Mouse (Mus musculus) forebrain, embryonic 13.5 days (tissue): ENCODE measurements at regions not wholly inside any gene's neighbourhood (a gene's known extent, or its start where the extent isn't known, plus 50 kb on each side); places are given as distances from the start of the nearest gene placed in this dataset.

Source experiments
- ATAC-seq: fragments of 200-750 bp; cut with Nextera tagmentation; 2 replicates; pipeline ENCODE4 v1.8.0; 2017
- H3K27ac ChIP-seq: fragments of 300-500 bp; sonication (generic); 2 replicates; pipeline ENCODE4 v1.5.1; 2015; ENCODE audit warnings: inconsistent platforms, mild to moderate bottlenecking, moderate library complexity
- H3K27me3 ChIP-seq: fragments of 300-500 bp; sonication (generic); 2 replicates; pipeline ENCODE4 v1.6.1; 2015; ENCODE audit warnings: mild to moderate bottlenecking, inconsistent platforms
- H3K36me3 ChIP-seq: fragments of 300-500 bp; sonication (generic); 2 replicates; pipeline ENCODE4 v1.6.1; 2015; ENCODE audit warnings: mild to moderate bottlenecking, inconsistent platforms; ENCODE audit not compliant: poor library complexity, severe bottlenecking
- H3K4me1 ChIP-seq: fragments of 300-500 bp; sonication (generic); 2 replicates; pipeline ENCODE4 v1.6.1; 2015; ENCODE audit warnings: inconsistent platforms
- H3K4me2 ChIP-seq: fragments of 300-500 bp; sonication (generic); 2 replicates; pipeline ENCODE4 v1.6.1; 2015; ENCODE audit warnings: inconsistent platforms, mild to moderate bottlenecking, moderate library complexity
- H3K4me3 ChIP-seq: fragments of 300-500 bp; sonication (generic); 2 replicates; pipeline ENCODE4 v1.5.1; 2015; ENCODE audit warnings: mild to moderate bottlenecking, inconsistent platforms
- H3K9ac ChIP-seq: fragments of 300-500 bp; sonication (generic); 2 replicates; pipeline ENCODE4 v1.6.1; 2015; ENCODE audit warnings: mild to moderate bottlenecking, inconsistent platforms
- H3K9me3 ChIP-seq: fragments of 300-500 bp; sonication (generic); replicated peaks from 2 replicates; pipeline ENCODE4 v1.6.1; 2016; ENCODE audit warnings: inconsistent platforms
- WGBS: fragments of 180-500 bp; shearing (Covaris S2); methylation state at CpG from one replicate; pipeline ENCODE4 v1.1.7; 2015; 5-methylcytosine and 5-hydroxymethylcytosine counted together

- no peak for ATAC-seq
- Histone ChIP-seq H3K4me2 (no peak overlapping the region), H3K4me3 (no peak overlapping the region), H3K27me3 (no peaks in the 10 kb centered on the region), H3K36me3 (no peaks in the 10 kb centered on the region), H3K9ac (no peak overlapping the region), H3K4me1 (peaks cover 11% of the 10 kb centered on the region; the same call in 1 of the 2 replicates), H3K9me3 (no peaks in the 10 kb centered on the region), H3K27ac (no peak overlapping the region)
- 89% methylated on average over 7 of the region's 7 CpGs for WGBS
These were observed 95.6 kb downstream of the 1700020N01Rik start for GRCm38 (mm10) chr10:21688513-21688912.

DNA sequence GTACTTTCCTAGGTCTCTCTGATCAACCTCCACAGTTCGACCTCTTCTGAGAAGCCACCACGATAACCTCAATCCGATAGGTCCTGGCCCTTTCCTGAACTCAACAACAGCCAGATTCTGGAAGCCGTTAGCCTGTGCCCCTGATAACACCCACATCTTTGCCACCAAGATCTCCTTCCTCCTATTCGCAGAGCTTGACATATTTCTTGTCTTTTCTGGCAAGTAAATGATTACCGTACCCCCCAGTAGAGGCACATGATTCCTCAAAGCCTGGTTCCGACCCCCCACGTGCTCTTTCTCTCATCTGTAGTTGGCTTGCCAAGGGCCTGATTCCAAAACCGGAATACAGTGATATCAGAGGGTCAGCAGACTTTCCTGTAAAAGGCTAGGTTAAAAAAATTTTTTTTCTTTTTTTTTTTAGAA is 96.9 kb downstream of the 1700020N01Rik start:
- Histone ChIP-seq H3K4me1 (peaks cover 8% of the 10 kb centered on the region; the same call in 1 of the 2 replicates), H3K27me3 (no peaks in the 10 kb centered on the region), H3K9me3 (no peaks in the 10 kb centered on the region), H3K9ac (no peak overlapping the region), H3K27ac (no peak overlapping the region), H3K4me3 (no peak overlapping the region), H3K4me2 (no peak overlapping the region), H3K36me3 (no peaks in the 10 kb centered on the region)
- 94% methylated on average over 9 of the region's 9 CpGs for WGBS
- no peak for ATAC-seq

DNA sequence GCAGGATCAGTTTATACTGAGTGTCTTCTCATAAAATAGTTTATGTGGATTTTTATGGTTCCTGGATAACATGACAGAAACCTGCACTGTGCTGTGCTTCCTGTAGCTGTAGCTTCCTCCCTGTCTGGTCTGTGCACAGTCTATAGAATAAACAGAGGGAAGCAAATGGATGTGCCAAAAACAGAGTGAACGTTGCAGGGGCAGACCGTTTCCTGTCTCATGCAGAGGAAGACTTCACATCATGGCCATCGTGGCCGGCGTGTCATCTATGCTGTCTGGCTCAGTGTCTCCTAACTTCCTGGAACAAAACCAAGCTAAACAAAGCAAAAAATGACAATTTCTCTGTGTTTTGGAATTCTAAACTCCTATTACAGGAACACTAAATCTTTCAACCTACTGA is 102.2 kb downstream of the 1700020N01Rik start:
- Histone ChIP-seq H3K36me3 (no peaks in the 10 kb centered on the region), H3K27ac (no peak overlapping the region), H3K9ac (no peak overlapping the region), H3K9me3 (no peaks in the 10 kb centered on the region), H3K27me3 (no peaks in the 10 kb centered on the region), H3K4me3 (no peak overlapping the region), H3K4me1 (no peaks in the 10 kb centered on the region), H3K4me2 (no peak overlapping the region)
- WGBS: 89% methylated on average over 5 of the region's 5 CpGs
- no peak for ATAC-seq

DNA sequence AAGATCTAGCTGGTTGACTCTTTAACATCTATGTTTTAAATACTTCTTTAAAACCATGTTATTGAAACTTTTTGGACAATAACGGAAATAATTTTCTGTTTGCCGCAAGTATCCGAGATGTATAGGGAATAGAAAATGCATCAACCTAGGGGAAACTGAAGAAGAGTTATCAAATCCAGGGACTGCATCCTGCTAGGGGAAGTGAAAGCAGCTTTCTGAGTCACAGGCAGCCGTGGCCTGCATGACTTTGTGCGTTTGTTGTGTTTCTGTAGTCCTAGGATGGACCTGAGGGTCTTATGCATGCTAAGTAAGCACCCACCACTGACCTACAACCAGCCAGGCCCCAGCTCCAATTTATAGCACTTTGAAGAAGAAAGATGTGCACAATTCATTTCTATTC is 103.7 kb downstream of the 1700020N01Rik start:
- Histone ChIP-seq H3K27ac (no peak overlapping the region), H3K4me3 (no peak overlapping the region), H3K36me3 (no peaks in the 10 kb centered on the region), H3K27me3 (no peaks in the 10 kb centered on the region), H3K4me1 (peaks cover 2% of the 10 kb centered on the region; the same call in 1 of the 2 replicates), H3K9ac (no peak overlapping the region), H3K4me2 (no peak overlapping the region), H3K9me3 (no peaks in the 10 kb centered on the region)
- 90% methylated on average over 5 of the region's 5 CpGs for WGBS
- no peak for ATAC-seq

- no peaks in the 10 kb centered on the region for H3K27me3 ChIP-seq
- no peak for ATAC-seq
- H3K9me3 ChIP-seq: no peaks in the 10 kb centered on the region
- H3K36me3 ChIP-seq: no peaks in the 10 kb centered on the region
- H3K27ac ChIP-seq: no peak overlapping the region
- WGBS: 26% methylated on average over 3 of the region's 3 CpGs
- H3K9ac ChIP-seq: no peak overlapping the region
- H3K4me3 ChIP-seq: no peak overlapping the region
- H3K4me1 ChIP-seq: peaks cover 4% of the 10 kb centered on the region; the same call in 1 of the 2 replicates
- H3K4me2 ChIP-seq: no peak overlapping the region
These were observed 108.6 kb downstream of the 1700020N01Rik start for GRCm38 (mm10) chr10:21701580-21701979.

GRCm38 (mm10) chr10:21702134-21702533 is 109.2 kb downstream of the 1700020N01Rik start:
- peaks cover 4% of the 10 kb centered on the region; the same call in 1 of the 2 replicates for H3K4me1 ChIP-seq
- no peak overlapping the region for H3K4me3 ChIP-seq
- H3K27me3 ChIP-seq: no peaks in the 10 kb centered on the region
- H3K9ac ChIP-seq: no peak overlapping the region
- ATAC-seq: no peak
- no peaks in the 10 kb centered on the region for H3K9me3 ChIP-seq
- WGBS: 74% methylated on average over 1 of the region's 1 CpGs
- no peak overlapping the region for H3K27ac ChIP-seq
- no peak overlapping the region for H3K4me2 ChIP-seq
- no peaks in the 10 kb centered on the region for H3K36me3 ChIP-seq

DNA sequence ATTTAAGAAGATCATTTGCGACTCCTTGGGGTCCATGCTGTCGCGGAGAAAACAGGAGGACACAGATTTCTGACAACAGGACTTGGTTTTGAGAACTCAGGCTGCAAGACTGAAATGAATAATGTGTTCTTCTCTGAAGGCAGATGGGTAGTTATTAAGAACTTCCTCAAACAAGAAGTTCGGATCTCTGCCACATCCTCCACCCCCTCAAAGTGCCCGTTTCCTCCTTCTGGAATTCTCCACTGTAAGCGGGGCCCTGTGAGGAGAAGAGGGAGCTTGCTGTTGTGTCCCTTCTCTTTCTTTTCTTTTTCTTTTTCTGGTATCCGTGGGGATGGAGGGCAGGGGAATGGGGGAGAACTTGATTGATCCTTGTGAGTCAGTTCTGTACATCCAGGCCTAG is 118.9 kb downstream of the 1700020N01Rik start:
- H3K36me3 ChIP-seq: no peaks in the 10 kb centered on the region
- H3K9ac ChIP-seq: no peak overlapping the region
- H3K27ac ChIP-seq: no peak overlapping the region
- no peak overlapping the region for H3K4me3 ChIP-seq
- H3K27me3 ChIP-seq: no peaks in the 10 kb centered on the region
- H3K4me2 ChIP-seq: no peak overlapping the region
- 0 out of 2 replicates have a peak, but pooled peaks cover 7% of the 10 kb centered on the region for H3K4me1 ChIP-seq
- ATAC-seq: no peak
- H3K9me3 ChIP-seq: no peaks in the 10 kb centered on the region
- 65% methylated on average over 7 of the region's 7 CpGs for WGBS

DNA sequence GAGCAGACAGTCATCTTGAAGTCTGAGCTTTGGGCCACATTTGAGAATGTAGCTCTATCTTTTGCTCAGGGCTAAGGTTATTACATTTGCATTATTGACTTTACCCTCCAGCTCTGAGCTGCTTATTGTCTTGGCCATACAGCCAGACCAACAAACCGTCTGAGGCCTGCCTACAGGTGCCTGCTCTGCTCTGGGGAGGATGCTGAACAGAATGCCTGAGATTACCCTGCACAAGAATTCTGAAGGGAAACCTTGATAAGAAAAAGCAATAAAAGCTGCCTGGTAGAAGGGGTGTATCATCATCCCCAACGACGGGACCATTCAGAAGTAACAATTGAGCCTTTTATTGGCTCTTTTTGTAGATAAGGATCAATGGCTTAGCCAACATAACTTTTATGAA is 119.9 kb downstream of the 1700020N01Rik start:
- Histone ChIP-seq H3K4me3 (no peak overlapping the region), H3K36me3 (no peaks in the 10 kb centered on the region), H3K9me3 (no peaks in the 10 kb centered on the region), H3K4me2 (no peak overlapping the region), H3K27ac (no peak overlapping the region), H3K4me1 (0 out of 2 replicates have a peak, but pooled peaks cover 7% of the 10 kb centered on the region), H3K9ac (no peak overlapping the region), H3K27me3 (no peaks in the 10 kb centered on the region)
- no peak for ATAC-seq
- 81% methylated on average over 3 of the region's 3 CpGs for WGBS

DNA sequence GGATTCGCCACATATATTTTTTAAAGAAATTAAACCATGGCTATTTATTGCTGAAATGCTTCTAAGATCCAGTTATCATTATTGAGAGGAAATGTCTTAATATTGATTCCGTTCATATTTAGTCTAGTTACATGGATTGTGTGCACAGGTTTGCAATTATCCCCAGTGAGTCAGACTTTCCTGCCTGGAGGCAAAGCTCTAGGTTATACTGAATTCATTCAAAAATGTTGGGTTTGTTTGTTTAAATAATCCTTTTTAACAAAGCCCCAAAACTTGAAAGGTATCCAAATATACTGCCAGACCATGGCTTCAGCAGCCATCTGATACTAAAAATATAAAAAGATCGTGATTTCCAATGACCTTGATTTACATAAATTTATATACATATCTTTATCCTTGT is 122.5 kb downstream of the 1700020N01Rik start:
- 94% methylated on average over 3 of the region's 3 CpGs for WGBS
- no peak overlapping the region for H3K4me2 ChIP-seq
- 0 out of 2 replicates have a peak, but pooled peaks cover 10% of the 10 kb centered on the region for H3K4me1 ChIP-seq
- H3K27ac ChIP-seq: no peak overlapping the region
- H3K4me3 ChIP-seq: no peak overlapping the region
- no peak for ATAC-seq
- no peaks in the 10 kb centered on the region for H3K9me3 ChIP-seq
- H3K9ac ChIP-seq: no peak overlapping the region
- H3K27me3 ChIP-seq: no peaks in the 10 kb centered on the region
- no peaks in the 10 kb centered on the region for H3K36me3 ChIP-seq

DNA sequence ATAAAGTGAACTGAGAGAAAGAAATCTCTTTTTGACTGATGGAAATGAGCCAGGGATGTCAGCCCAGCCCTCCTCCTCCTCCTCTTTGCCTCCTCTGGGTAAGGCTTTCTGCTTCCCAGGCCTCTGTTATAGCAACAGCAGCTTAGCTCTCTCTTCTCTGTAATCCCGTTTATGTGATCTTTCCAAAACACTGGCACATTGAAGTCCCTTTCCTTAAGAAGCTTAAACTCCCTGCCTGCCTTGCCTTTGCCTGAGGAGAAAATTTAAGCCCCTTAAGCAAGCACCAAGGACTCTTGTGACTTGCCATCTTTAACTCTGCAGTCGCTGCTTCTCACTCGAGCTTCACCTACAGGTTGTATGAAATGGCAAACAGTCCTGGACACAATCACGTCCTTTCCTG is 125.2 kb downstream of the 1700020N01Rik start:
- Histone ChIP-seq H3K27me3 (no peaks in the 10 kb centered on the region), H3K4me2 (no peak overlapping the region), H3K27ac (no peak overlapping the region), H3K4me1 (0 out of 2 replicates have a peak, but pooled peaks cover 3% of the 10 kb centered on the region), H3K9me3 (no peaks in the 10 kb centered on the region), H3K36me3 (no peaks in the 10 kb centered on the region), H3K4me3 (no peak overlapping the region), H3K9ac (no peak overlapping the region)
- 28% methylated on average over 4 of the region's 4 CpGs for WGBS
- ATAC-seq: no peak

DNA sequence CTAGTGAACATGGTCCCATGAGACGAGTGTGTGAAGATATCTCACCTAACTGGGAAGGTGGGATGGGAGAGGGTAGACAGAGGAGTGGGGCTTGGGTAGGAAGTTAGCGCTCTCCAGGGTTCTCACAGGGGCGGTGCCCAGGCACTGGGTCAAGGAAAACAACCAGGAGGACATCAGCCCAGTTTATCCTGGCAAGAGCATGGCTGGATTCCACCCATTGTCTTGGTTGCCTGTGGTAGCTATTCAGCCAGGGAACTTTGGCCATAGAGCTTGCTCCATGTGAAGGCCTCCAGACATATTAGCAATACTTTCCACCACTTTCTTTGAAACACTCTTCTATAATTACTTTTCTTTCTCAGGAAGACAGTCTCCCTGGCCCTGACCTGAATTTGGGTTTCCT is 131.4 kb downstream of the 1700020N01Rik start:
- Histone ChIP-seq H3K4me3 (no peak overlapping the region), H3K27me3 (no peaks in the 10 kb centered on the region), H3K4me1 (no peaks in the 10 kb centered on the region), H3K9ac (no peak overlapping the region), H3K27ac (no peak overlapping the region), H3K9me3 (no peaks in the 10 kb centered on the region), H3K4me2 (no peak overlapping the region), H3K36me3 (no peaks in the 10 kb centered on the region)
- 93% methylated on average over 3 of the region's 3 CpGs for WGBS
- ATAC-seq: no peak

DNA sequence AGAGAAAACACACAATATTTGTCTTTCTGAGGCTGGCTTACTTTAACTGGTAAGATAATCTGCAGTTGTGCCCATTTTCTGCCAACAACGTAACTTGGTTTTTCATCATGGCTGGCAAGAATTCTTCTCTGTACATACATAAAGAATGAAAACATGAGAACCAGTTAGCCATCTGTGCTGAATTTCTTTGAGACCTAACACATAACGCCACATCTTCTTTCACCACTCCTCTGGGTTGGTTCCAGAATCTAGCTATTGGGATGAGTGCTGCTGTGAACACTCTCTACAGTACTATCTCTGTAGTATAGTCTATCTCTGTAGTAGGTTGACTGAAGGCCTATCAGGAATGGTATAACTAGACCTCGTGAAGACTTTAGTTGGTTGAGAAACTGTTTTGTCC is 132.1 kb downstream of the 1700020N01Rik start:
- WGBS: 86% methylated on average over 3 of the region's 3 CpGs
- no peak for ATAC-seq
- H3K36me3 ChIP-seq: no peaks in the 10 kb centered on the region
- H3K9me3 ChIP-seq: no peaks in the 10 kb centered on the region
- H3K4me2 ChIP-seq: no peak overlapping the region
- H3K9ac ChIP-seq: no peak overlapping the region
- no peak overlapping the region for H3K4me3 ChIP-seq
- no peak overlapping the region for H3K27ac ChIP-seq
- H3K27me3 ChIP-seq: no peaks in the 10 kb centered on the region
- no peaks in the 10 kb centered on the region for H3K4me1 ChIP-seq

GRCm38 (mm10) chr10:21740256-21740655 is 141.7 kb upstream of the Sgk1 start:
- no peaks in the 10 kb centered on the region for H3K27me3 ChIP-seq
- H3K9me3 ChIP-seq: no peaks in the 10 kb centered on the region
- 4% methylated on average over 5 of the region's 5 CpGs for WGBS
- H3K27ac ChIP-seq: no peak overlapping the region
- no peak overlapping the region for H3K9ac ChIP-seq
- no peaks in the 10 kb centered on the region for H3K36me3 ChIP-seq
- no peak for ATAC-seq
- H3K4me1 ChIP-seq: peaks cover 5% of the 10 kb centered on the region; the same call in 1 of the 2 replicates
- no peak overlapping the region for H3K4me3 ChIP-seq
- no peak overlapping the region for H3K4me2 ChIP-seq
